Mouse (Mus musculus) erythroid progenitor cell, adult 5-6 weeks (primary cell): ENCODE measurements at regions not wholly inside any gene's neighbourhood (a gene's known extent, or its start where the extent isn't known, plus 50 kb on each side); places are given as distances from the start of the nearest gene placed in this dataset.

Source experiments
- ATAC-seq: replicated peaks from 2 replicates; pipeline ENCODE4 v1.8.0; 2016; ENCODE audit warnings: moderate number of reproducible peaks, mild to moderate bottlenecking, moderate TSS enrichment, inconsistent platforms; ENCODE audit not compliant: poor library complexity, low FRiP score, severe bottlenecking

GRCm38 (mm10) chr1:35764068-35764467 lies 304.1 kb upstream of the Hs6st1 start:
- no peak for ATAC-seq

GRCm38 (mm10) chr1:35765692-35766091 lies 302.5 kb upstream of the Hs6st1 start:
- no peak for ATAC-seq

GRCm38 (mm10) chr1:35766271-35766670 lies 301.9 kb upstream of the Hs6st1 start:
- no peak for ATAC-seq

- no peak for ATAC-seq
Observed at GRCm38 (mm10) chr1:35772567-35772966, 295.6 kb upstream of the Hs6st1 start.

- no peak for ATAC-seq
Observed at GRCm38 (mm10) chr1:35774566-35774965, 293.6 kb upstream of the Hs6st1 start.

GRCm38 (mm10) chr1:35782668-35783067 lies 285.5 kb upstream of the Hs6st1 start:
- no peak for ATAC-seq

GRCm38 (mm10) chr1:35783427-35783826 lies 284.8 kb upstream of the Hs6st1 start:
- no peak for ATAC-seq

- no peak for ATAC-seq
Observed at GRCm38 (mm10) chr1:35786241-35786640, 282.0 kb upstream of the Hs6st1 start.

GRCm38 (mm10) chr1:35786668-35787213 lies 281.5 kb upstream of the Hs6st1 start:
- no peak for ATAC-seq

- no peak for ATAC-seq
Observed at GRCm38 (mm10) chr1:35797064-35797463, 271.1 kb upstream of the Hs6st1 start.

GRCm38 (mm10) chr1:35797526-35797925 lies 270.7 kb upstream of the Hs6st1 start:
- no peak for ATAC-seq

- no peak for ATAC-seq
Observed at GRCm38 (mm10) chr1:35805546-35805945, 262.7 kb upstream of the Hs6st1 start.

GRCm38 (mm10) chr1:35806329-35806728 lies 261.9 kb upstream of the Hs6st1 start:
- no peak for ATAC-seq

GRCm38 (mm10) chr1:35806731-35807130 lies 261.5 kb upstream of the Hs6st1 start:
- no peak for ATAC-seq

- no peak for ATAC-seq
Observed at GRCm38 (mm10) chr1:35808894-35809293, 259.3 kb upstream of the Hs6st1 start.

- no peak for ATAC-seq
Observed at GRCm38 (mm10) chr1:35809341-35809740, 258.9 kb upstream of the Hs6st1 start.

GRCm38 (mm10) chr1:35810571-35811342 lies 257.4 kb upstream of the Hs6st1 start:
- no peak for ATAC-seq

GRCm38 (mm10) chr1:35811380-35811779 lies 256.8 kb upstream of the Hs6st1 start:
- no peak for ATAC-seq

GRCm38 (mm10) chr1:35811795-35812194 lies 256.4 kb upstream of the Hs6st1 start:
- no peak for ATAC-seq

GRCm38 (mm10) chr1:35813625-35814024 lies 254.6 kb upstream of the Hs6st1 start:
- no peak for ATAC-seq

- ATAC-seq, result no peak
Observed at GRCm38 (mm10) chr1:35814207-35814606, 254.0 kb upstream of the Hs6st1 start.

- ATAC-seq, result no peak
Observed at GRCm38 (mm10) chr1:35814751-35815150, 253.4 kb upstream of the Hs6st1 start.
